In genomic region chr4:117915489-117916105, GRCm38 (mm10) we compare ENCODE assay signal across 7 mouse cellular contexts. TPM values are rescaled to one million over a fixed set of nuclear protein-coding genes. Genes with fewer than 3 reads are reported as not detected.
A peak's percentile ranks its signal among the peaks of the same experiment; 100 is the strongest.
DNase-seq lines count a peak whose midpoint lies in the region; ATAC-seq lines count a peak whose summit lies in the region.

No protein-coding gene starts in this region.

- peaks cover 27% of the 10 kb centered on the region for H3K4me1 ChIP-seq in lung, embryonic 16.5 days (replicated peaks; ENCODE audit: control insufficient read depth, insufficient read depth, low read length)
- peaks cover 31% of the 10 kb centered on the region for H3K4me1 ChIP-seq in embryonic facial prominence, embryonic 10.5 days
- peaks cover 30% of the 10 kb centered on the region for H3K4me1 ChIP-seq in midbrain, embryonic 16.5 days (ENCODE audit: control insufficient read depth, insufficient read depth, low read length)

- peak overlapping the region; percentile 100 for H3K4me2 ChIP-seq in lung, embryonic 16.5 days (ENCODE audit: low read depth, low read length)
- peak overlapping the region; percentile 99 for H3K4me2 ChIP-seq in midbrain, embryonic 16.5 days (ENCODE audit: low read length)

- H3K36me3 ChIP-seq in lung, embryonic 16.5 days (ENCODE audit: control insufficient read depth, insufficient read depth, low read length) = peaks cover 9% of the 10 kb centered on the region; the same call in 1 of the 2 replicates
- H3K36me3 ChIP-seq in embryonic facial prominence, embryonic 10.5 days (replicated peaks) = peaks cover 23% of the 10 kb centered on the region
- no peaks in the 10 kb centered on the region; the same call in 1 of the 2 replicates for H3K36me3 ChIP-seq in midbrain, embryonic 16.5 days (ENCODE audit: control insufficient read depth, insufficient read depth, low read length)

- no peak overlapping the region for H3K27ac ChIP-seq in lung, embryonic 16.5 days (ENCODE audit: low read length)
- peak overlapping the region; percentile 98 for H3K27ac ChIP-seq in embryonic facial prominence, embryonic 10.5 days (replicated peaks)
- H3K27ac ChIP-seq in midbrain, embryonic 16.5 days (ENCODE audit: low read length) = peak overlapping the region; percentile 89; the same call in 1 of the 2 replicates

- H3K27me3 ChIP-seq in lung, embryonic 16.5 days (ENCODE audit: control insufficient read depth, insufficient read depth, low read depth, low read length) = no peaks in the 10 kb centered on the region
- no peaks in the 10 kb centered on the region for H3K27me3 ChIP-seq in embryonic facial prominence, embryonic 10.5 days (replicated peaks; ENCODE audit: low read depth, poor library complexity, severe bottlenecking)
- H3K27me3 ChIP-seq in midbrain, embryonic 16.5 days (ENCODE audit: control insufficient read depth, insufficient read depth, low read depth, low read length) = no peaks in the 10 kb centered on the region

- peak overlapping the region; percentile 86 for H3K9ac ChIP-seq in lung, embryonic 16.5 days (ENCODE audit: low read length)
- peak overlapping the region; percentile 85 for H3K9ac ChIP-seq in midbrain, embryonic 16.5 days (ENCODE audit: low read depth, low read length)

- no peaks in the 10 kb centered on the region for H3K9me3 ChIP-seq in lung, embryonic 16.5 days (ENCODE audit: control insufficient read depth, low read length)
- no peaks in the 10 kb centered on the region for H3K9me3 ChIP-seq in embryonic facial prominence, embryonic 10.5 days
- H3K9me3 ChIP-seq in midbrain, embryonic 16.5 days (replicated peaks; ENCODE audit: control insufficient read depth, low read length, poor library complexity, severe bottlenecking) = no peaks in the 10 kb centered on the region

- H3K4me3 ChIP-seq in lung, embryonic 16.5 days (ENCODE audit: low read length) = peak overlapping the region; percentile 83
- H3K4me3 ChIP-seq in embryonic facial prominence, embryonic 10.5 days = peak overlapping the region; percentile 88
- peak overlapping the region; percentile 83 for H3K4me3 ChIP-seq in midbrain, embryonic 16.5 days (ENCODE audit: low read depth, low read length)

- whole genome bisulfite sequencing in lung, embryonic 16.5 days = 2% methylated on average over 19 of the region's 19 CpGs
- WGBS in embryonic facial prominence, embryonic 10.5 days = 9% methylated on average over 19 of the region's 19 CpGs
- WGBS in midbrain, embryonic 16.5 days = 4% methylated on average over 19 of the region's 19 CpGs

- no peak for DNase-seq in lung, postnatal 25 days (ENCODE audit: low spot score)
- peak; percentile 19 for DNase-seq in embryonic facial prominence, embryonic 10.5 days (ENCODE audit: low spot score)
- no peak for DNase-seq in adrenal gland, adult (ENCODE audit: inconsistent age in 2 of 2, low spot score in 1 of 2)

- no peak for ATAC-seq in lung, embryonic 16.5 days (ENCODE audit: low read depth)
- ATAC-seq in inflammation-experienced regulatory T-cells, adult 6 months = peak; percentile 3
- ATAC-seq in midbrain, embryonic 16.5 days = no peak
- no peak for ATAC-seq in megakaryocyte-erythroid progenitor cell, adult 5-6 weeks (replicated peaks; ENCODE audit: low FRiP score, low TSS enrichment, poor library complexity, severe bottlenecking)

RNA-seq across cellular contexts. Expression of gene Ipo13, which starts 0.8 kb away (rescaled TPM):
- polyA plus RNA-seq in lung, embryonic 16.5 days (2015; fragmentation: Nextera tagmentation; extraction: Ambion mirVana) = 41.5 and 44.4 TPM in 2 replicates
- 62.8 and 72.3 TPM in 2 replicates for polyA plus RNA-seq in embryonic facial prominence, embryonic 10.5 days (2016; fragmentation: Nextera tagmentation; extraction: Ambion mirVana)
- polyA plus RNA-seq in inflammation-experienced regulatory T-cells, adult 6 months (2017; shearing (Covaris generic)) = 10 to 100 TPM; 11.3 to 13.9 (median 12.7) TPM
- 66.9 and 69.5 TPM in 2 replicates for polyA plus RNA-seq in midbrain, embryonic 16.5 days (2015; fragmentation: Nextera tagmentation; extraction: Ambion mirVana)
- 18.4 and 23.4 TPM in 2 replicates for total RNA-seq in megakaryocyte-erythroid progenitor cell, adult 5-6 weeks (2014; fragmentation: Nextera tagmentation)
- total RNA-seq in megakaryocyte-erythroid progenitor cell, adult 5-6 weeks (2017) = 6.4 and 7.8 TPM in 2 replicates

RNA-seq across cellular contexts. Expression of gene Artn, which starts 14.0 kb away (rescaled TPM):
- 3.2 and 3.7 TPM in 2 replicates for polyA plus RNA-seq in lung, embryonic 16.5 days (2015; fragmentation: Nextera tagmentation; extraction: Ambion mirVana)
- 3.1 and 6.7 TPM in 2 replicates for polyA plus RNA-seq in embryonic facial prominence, embryonic 10.5 days (2016; fragmentation: Nextera tagmentation; extraction: Ambion mirVana)
- not detected for polyA plus RNA-seq in inflammation-experienced regulatory T-cells, adult 6 months (2017; shearing (Covaris generic))
- polyA plus RNA-seq in midbrain, embryonic 16.5 days (2015; fragmentation: Nextera tagmentation; extraction: Ambion mirVana) = 0.75 and 0.92 TPM in 2 replicates
- total RNA-seq in megakaryocyte-erythroid progenitor cell, adult 5-6 weeks (2014; fragmentation: Nextera tagmentation) = not detected in 2 replicates
- not detected in 2 replicates for total RNA-seq in megakaryocyte-erythroid progenitor cell, adult 5-6 weeks (2017)

RNA-seq across cellular contexts. Expression of gene Dph2, which starts 23.8 kb away (rescaled TPM):
- polyA plus RNA-seq in lung, embryonic 16.5 days (2015; fragmentation: Nextera tagmentation; extraction: Ambion mirVana) = 16.2 and 17.9 TPM in 2 replicates
- 24.8 and 26.6 TPM in 2 replicates for polyA plus RNA-seq in embryonic facial prominence, embryonic 10.5 days (2016; fragmentation: Nextera tagmentation; extraction: Ambion mirVana)
- polyA plus RNA-seq in inflammation-experienced regulatory T-cells, adult 6 months (2017; shearing (Covaris generic)) = 10 to 100 TPM; 20.1 to 32.4 (median 23.9) TPM
- 21.2 and 23.1 TPM in 2 replicates for polyA plus RNA-seq in midbrain, embryonic 16.5 days (2015; fragmentation: Nextera tagmentation; extraction: Ambion mirVana)
- total RNA-seq in megakaryocyte-erythroid progenitor cell, adult 5-6 weeks (2014; fragmentation: Nextera tagmentation) = 12.8 and 24.7 TPM in 2 replicates
- 11.7 and 12.6 TPM in 2 replicates for total RNA-seq in megakaryocyte-erythroid progenitor cell, adult 5-6 weeks (2017)

RNA-seq across cellular contexts. Expression of gene Atp6v0b, which starts 28.5 kb away (rescaled TPM):
- 180 and 204 TPM in 2 replicates for polyA plus RNA-seq in lung, embryonic 16.5 days (2015; fragmentation: Nextera tagmentation; extraction: Ambion mirVana)
- polyA plus RNA-seq in embryonic facial prominence, embryonic 10.5 days (2016; fragmentation: Nextera tagmentation; extraction: Ambion mirVana) = 157 and 162 TPM in 2 replicates
- 100 to 1,000 TPM in 1 of 3 experiments, 10 to 100 TPM in 2; 75.7 to 115 (median 83.2) TPM for polyA plus RNA-seq in inflammation-experienced regulatory T-cells, adult 6 months (2017; shearing (Covaris generic))
- polyA plus RNA-seq in midbrain, embryonic 16.5 days (2015; fragmentation: Nextera tagmentation; extraction: Ambion mirVana) = 581 and 673 TPM in 2 replicates
- total RNA-seq in megakaryocyte-erythroid progenitor cell, adult 5-6 weeks (2014; fragmentation: Nextera tagmentation) = 164 and 195 TPM in 2 replicates
- 40.6 and 60.1 TPM in 2 replicates for total RNA-seq in megakaryocyte-erythroid progenitor cell, adult 5-6 weeks (2017)

RNA-seq across cellular contexts. Expression of gene B4galt2, which starts 32.3 kb away (rescaled TPM):
- 10.6 and 12.0 TPM in 2 replicates for polyA plus RNA-seq in lung, embryonic 16.5 days (2015; fragmentation: Nextera tagmentation; extraction: Ambion mirVana)
- polyA plus RNA-seq in embryonic facial prominence, embryonic 10.5 days (2016; fragmentation: Nextera tagmentation; extraction: Ambion mirVana) = 24.7 and 27.2 TPM in 2 replicates
- polyA plus RNA-seq in inflammation-experienced regulatory T-cells, adult 6 months (2017; shearing (Covaris generic)) = not detected
- 58.8 and 65.5 TPM in 2 replicates for polyA plus RNA-seq in midbrain, embryonic 16.5 days (2015; fragmentation: Nextera tagmentation; extraction: Ambion mirVana)
- not detected in 2 replicates for total RNA-seq in megakaryocyte-erythroid progenitor cell, adult 5-6 weeks (2014; fragmentation: Nextera tagmentation)
- 2.8 TPM in 1 of 2 replicates, not detected in the other for total RNA-seq in megakaryocyte-erythroid progenitor cell, adult 5-6 weeks (2017)
